Mouse (Mus musculus): ENCODE results near the gene Chp1. TPM values are rescaled to one million over a fixed set of nuclear protein-coding genes. Genes with fewer than 3 reads are reported as not detected.
"Not testable (repeated sequence)": the region's sequence is repeated elsewhere in the genome, so short reads cannot be mapped to it uniquely, and the experiment has no call there.

Chp1 gene
- polyA plus RNA-seq, 1 experiment: 67.7 TPM

GRCm38 (mm10) chr2:119601027-119601426 is 53.5 kb downstream of the Chp1 start:
- TF ChIP-seq CTCF (IDR thresholded peaks at IDR 0.05; ENCODE audit: borderline replicate concordance, extremely low read depth, insufficient read depth, insufficient read length) (no peak), POLR2A (IDR thresholded peaks at IDR 0.05; ENCODE audit: borderline replicate concordance, extremely low read depth, insufficient read depth, insufficient read length, poor library complexity, severe bottlenecking) (no peak)
- no peak for DNase-seq (ENCODE audit: low read depth)

GRCm38 (mm10) chr2:119601575-119601974 is 54.1 kb downstream of the Chp1 start:
- not testable (repeated sequence) for DNase-seq (ENCODE audit: low read depth)

- DNase-seq (ENCODE audit: low read depth): no peak
- TF ChIP-seq POLR2A (IDR thresholded peaks at IDR 0.05; ENCODE audit: borderline replicate concordance, extremely low read depth, insufficient read depth, insufficient read length, poor library complexity, severe bottlenecking) (no peak), CTCF (IDR thresholded peaks at IDR 0.05; ENCODE audit: borderline replicate concordance, extremely low read depth, insufficient read depth, insufficient read length) (no peak)
These were observed 55.0 kb downstream of the Chp1 start for GRCm38 (mm10) chr2:119602488-119602887.

DNA sequence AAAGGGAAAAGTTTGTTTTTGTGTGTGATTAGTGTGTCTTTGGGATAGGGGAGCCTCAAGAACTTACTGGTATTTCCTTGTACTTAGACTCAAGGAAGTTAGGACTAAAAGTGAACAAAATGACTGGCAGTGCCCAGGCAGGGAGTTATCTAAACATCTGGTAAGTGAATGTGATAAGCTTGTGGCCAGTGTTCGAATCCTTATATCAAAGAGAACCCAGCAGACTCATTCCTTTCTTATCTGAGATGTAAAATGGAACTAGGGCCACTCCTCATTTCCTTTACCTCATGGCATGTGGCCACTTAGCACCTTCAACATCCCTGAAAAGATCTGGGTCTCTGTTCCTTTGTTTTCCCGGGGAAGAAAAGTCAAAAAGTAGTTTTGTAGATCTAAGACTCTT is 56.4 kb downstream of the Chp1 start:
- no peak for DNase-seq (ENCODE audit: low read depth)
- TF ChIP-seq POLR2A (IDR thresholded peaks at IDR 0.05; ENCODE audit: borderline replicate concordance, extremely low read depth, insufficient read depth, insufficient read length, poor library complexity, severe bottlenecking) (no peak), CTCF (IDR thresholded peaks at IDR 0.05; ENCODE audit: borderline replicate concordance, extremely low read depth, insufficient read depth, insufficient read length) (no peak)

DNA sequence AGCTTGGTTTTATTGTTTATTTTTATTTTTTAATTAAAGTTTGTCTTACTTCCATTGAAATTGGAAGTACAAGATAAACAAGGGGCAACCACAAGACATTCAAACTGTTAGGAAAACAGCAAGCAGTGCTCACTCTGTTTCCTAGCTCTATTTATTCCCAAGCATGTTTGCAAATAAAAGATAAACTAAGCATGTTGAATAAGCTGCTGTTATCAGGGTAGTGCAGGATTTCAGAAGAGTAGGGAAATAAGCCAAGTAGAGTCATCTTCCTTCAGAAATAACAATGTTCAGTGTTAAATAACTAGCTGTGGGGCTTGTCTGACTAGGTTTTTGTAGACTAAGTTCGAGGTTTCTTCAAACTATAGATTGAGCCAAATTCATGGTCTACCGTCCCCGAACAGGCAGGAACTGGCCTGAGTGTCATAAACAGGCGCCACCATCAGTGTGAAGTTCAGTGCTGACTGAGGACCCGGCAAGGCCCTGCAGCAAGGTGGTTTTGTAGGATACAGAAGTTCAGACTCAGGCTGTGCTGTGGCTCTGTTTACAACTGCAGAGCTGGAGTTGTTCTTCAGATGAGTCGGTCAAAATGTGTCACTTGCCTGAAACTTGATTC is 58.0 kb downstream of the Chp1 start:
- no peak for TF ChIP-seq POLR2A (IDR thresholded peaks at IDR 0.05; ENCODE audit: borderline replicate concordance, extremely low read depth, insufficient read depth, insufficient read length, poor library complexity, severe bottlenecking)
- no peak for TF ChIP-seq CTCF (IDR thresholded peaks at IDR 0.05; ENCODE audit: borderline replicate concordance, extremely low read depth, insufficient read depth, insufficient read length)

DNA sequence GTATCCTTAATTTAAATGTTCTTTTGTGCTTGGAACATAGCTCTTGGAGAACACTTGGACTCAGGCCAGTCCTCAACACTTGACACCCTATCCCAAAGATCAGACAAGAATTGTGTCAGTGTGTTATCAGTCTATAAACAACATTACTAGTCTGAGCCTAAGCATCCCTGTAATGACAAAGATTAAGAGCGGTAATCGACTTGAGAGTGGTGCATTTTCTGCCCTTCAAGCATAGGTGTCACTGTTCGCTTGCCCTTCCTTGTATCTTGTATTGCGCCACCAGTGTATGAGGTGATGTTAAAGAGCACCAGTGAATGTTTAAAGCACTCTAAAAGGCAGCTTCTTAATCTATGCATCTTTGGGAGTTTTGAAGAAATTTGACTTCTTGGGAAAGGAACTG is 59.5 kb downstream of the Chp1 start:
- TF ChIP-seq POLR2A (IDR thresholded peaks at IDR 0.05; ENCODE audit: borderline replicate concordance, extremely low read depth, insufficient read depth, insufficient read length, poor library complexity, severe bottlenecking) (no peak), CTCF (IDR thresholded peaks at IDR 0.05; ENCODE audit: borderline replicate concordance, extremely low read depth, insufficient read depth, insufficient read length) (no peak)
- DNase-seq (ENCODE audit: low read depth): no peak

More for the DNA sequence above, 58.0 kb downstream of the Chp1 start:
- no peak for DNase-seq (ENCODE audit: low read depth)

DNA sequence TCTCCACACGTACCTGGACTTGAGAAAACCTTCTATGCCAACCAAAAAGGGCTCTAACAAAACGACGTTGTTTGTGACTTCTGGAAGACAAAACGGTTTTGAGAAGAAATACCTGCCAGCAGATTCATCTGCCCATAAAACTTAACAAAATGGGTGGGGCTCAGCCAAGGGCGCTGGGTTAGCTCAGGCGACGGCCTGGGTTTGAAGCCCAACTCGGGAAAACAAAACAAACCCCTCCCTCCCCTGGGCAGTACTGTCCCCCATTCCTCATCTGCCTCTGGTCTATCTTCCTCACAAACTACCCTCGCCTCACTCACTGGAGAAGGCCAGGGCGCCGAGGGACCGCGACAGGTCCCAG is 70.3 kb downstream of the Chp1 start:
- no peak for DNase-seq (ENCODE audit: low read depth)
- no peak for TF ChIP-seq CTCF (IDR thresholded peaks at IDR 0.05; ENCODE audit: borderline replicate concordance, extremely low read depth, insufficient read depth, insufficient read length)
- TF ChIP-seq POLR2A (IDR thresholded peaks at IDR 0.05; ENCODE audit: borderline replicate concordance, extremely low read depth, insufficient read depth, insufficient read length, poor library complexity, severe bottlenecking): no peak

- TF ChIP-seq CTCF (IDR thresholded peaks at IDR 0.05; ENCODE audit: borderline replicate concordance, extremely low read depth, insufficient read depth, insufficient read length) (no peak), POLR2A (IDR thresholded peaks at IDR 0.05; ENCODE audit: borderline replicate concordance, extremely low read depth, insufficient read depth, insufficient read length, poor library complexity, severe bottlenecking) (peak; percentile 12; the same call in 1 of the 2 replicates)
- DNase-seq (ENCODE audit: low read depth): peak; percentile 99
These were observed 70.9 kb downstream of the Chp1 start, which contains the start of the genes Nusap1 and Oip5 for GRCm38 (mm10) chr2:119618199-119618982. Gene Nusap1 (plus strand): TSS chr2:119618298. Gene Oip5 (minus strand): TSS chr2:119618469.

DNA sequence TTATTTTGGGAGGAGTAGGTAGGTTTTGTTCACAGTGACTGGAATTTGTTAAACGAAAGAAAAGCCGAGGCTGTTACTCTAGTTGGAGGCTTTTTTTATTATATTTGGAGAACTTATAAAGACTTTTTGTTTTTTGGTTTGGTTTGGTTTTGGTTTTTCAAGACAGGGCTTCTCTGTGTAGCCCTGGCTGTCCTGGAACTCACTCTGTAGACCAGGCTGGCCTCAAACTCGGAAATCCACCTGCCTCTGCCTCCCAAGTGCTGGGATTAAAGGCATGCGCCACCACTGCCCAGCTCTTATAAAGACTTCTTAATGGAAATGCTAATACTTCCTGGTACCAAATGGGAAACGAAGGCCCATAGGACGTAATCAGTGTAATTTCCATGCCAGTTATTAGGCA is 71.5 kb downstream of the Chp1 start:
- not testable (repeated sequence) for DNase-seq (ENCODE audit: low read depth)

DNA sequence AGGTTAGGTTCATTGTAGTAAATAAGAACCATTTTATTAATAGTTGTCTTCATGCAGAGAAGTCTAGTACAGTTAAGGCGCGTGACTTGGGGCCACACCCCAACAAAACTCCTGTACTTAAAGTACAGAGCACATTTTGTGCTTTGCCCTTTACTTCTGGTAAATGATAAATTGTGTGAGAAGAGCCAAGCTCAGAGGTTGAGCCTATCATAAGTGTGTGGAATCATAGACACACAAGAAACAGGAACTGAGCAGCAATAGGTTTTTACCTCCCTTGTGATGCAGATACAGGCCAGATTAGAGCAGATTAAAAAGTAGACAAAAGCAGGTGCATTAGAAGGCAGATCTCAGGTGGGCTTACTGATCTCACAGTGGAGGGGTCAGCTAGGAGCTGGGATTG is 73.8 kb downstream of the Chp1 start:
- TF ChIP-seq CTCF (IDR thresholded peaks at IDR 0.05; ENCODE audit: borderline replicate concordance, extremely low read depth, insufficient read depth, insufficient read length): no peak
- TF ChIP-seq POLR2A (IDR thresholded peaks at IDR 0.05; ENCODE audit: borderline replicate concordance, extremely low read depth, insufficient read depth, insufficient read length, poor library complexity, severe bottlenecking): no peak

More for the DNA sequence above, 73.8 kb downstream of the Chp1 start:
- DNase-seq (ENCODE audit: low read depth): no peak

Other genes starting within 250 kb of the Chp1 start
- gene Dll4, start 221.9 kb upstream of the Chp1 start, polyA plus RNA-seq (2012; rRNA removed): 5.9 and 9.0 TPM in 2 replicates
- 5.4 and 6.1 TPM in 2 replicates for gene Chac1, start 196.5 kb upstream of the Chp1 start, polyA plus RNA-seq (2012; rRNA removed)
- 11.9 and 15.2 TPM in 2 replicates for gene Ino80, start 70.0 kb upstream of the Chp1 start, polyA plus RNA-seq (2012; rRNA removed)
- gene Exd1, start 70 bp upstream of the Chp1 start, polyA plus RNA-seq (2012; rRNA removed): 0.32 and 0.44 TPM in 2 replicates
- 14.7 and 19.5 TPM in 2 replicates for gene Nusap1, start 70.6 kb downstream of the Chp1 start, polyA plus RNA-seq (2012; rRNA removed)
- 6.6 and 12.6 TPM in 2 replicates for gene Oip5, start 70.8 kb downstream of the Chp1 start, polyA plus RNA-seq (2012; rRNA removed)
- gene Ndufaf1, start 115.1 kb downstream of the Chp1 start, polyA plus RNA-seq (2012; rRNA removed): 11.9 and 14.3 TPM in 2 replicates
- 32.2 and 47.3 TPM in 2 replicates for gene Rtf1, start 127.4 kb downstream of the Chp1 start, polyA plus RNA-seq (2012; rRNA removed)
- 0.42 and 0.68 TPM in 2 replicates for gene Itpka, start 194.6 kb downstream of the Chp1 start, polyA plus RNA-seq (2012; rRNA removed)
- gene Ltk, start 212.7 kb downstream of the Chp1 start, polyA plus RNA-seq (2012; rRNA removed): 3.3 and 3.8 TPM in 2 replicates
- gene Rpap1, start 239.8 kb downstream of the Chp1 start, polyA plus RNA-seq (2012; rRNA removed): 24.7 and 25.8 TPM in 2 replicates

All from brain, embryonic 14.5 days (tissue).